Mouse (Mus musculus): ENCODE results near the gene Zdhhc19.

DNA sequence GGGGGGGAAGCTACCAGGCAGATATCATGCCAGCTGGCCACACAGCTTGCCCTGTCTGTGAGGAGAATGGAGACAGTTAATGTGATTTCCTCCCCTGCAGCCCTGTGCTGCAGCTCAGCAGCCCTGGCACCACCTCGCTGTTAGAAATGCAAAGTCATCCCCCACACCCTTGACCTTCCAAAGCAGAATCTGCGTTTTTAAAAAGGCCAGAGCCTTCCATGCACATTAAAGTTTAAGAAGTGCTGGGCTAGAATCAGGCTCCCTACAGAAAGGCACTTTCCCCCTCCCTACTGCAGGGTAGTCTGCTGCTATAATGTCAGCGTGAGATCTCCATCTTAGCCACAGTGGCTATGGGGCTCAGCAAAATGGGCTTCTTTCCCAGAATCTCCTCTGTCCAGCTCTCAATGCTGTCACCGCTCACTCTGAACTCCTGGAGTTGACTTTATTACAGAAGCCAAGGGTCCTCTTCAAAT, 101.9 kb downstream of the Zdhhc19 start:
- TF ChIP-seq CTCF (IDR thresholded peaks at IDR 0.05; ENCODE audit: borderline replicate concordance, insufficient read depth, low read depth, low read length) (no peak), POLR2A (IDR thresholded peaks at IDR 0.05; ENCODE audit: borderline replicate concordance, insufficient read depth, low read length) (no peak)

Measured in cerebellum, adult 2 months (tissue).